Mouse (Mus musculus) mature B cell (primary cell): ENCODE measurements around the gene Tra2a.

ENCODE experiments used
- in situ Hi-C: fragments of 300-500 bp; cut with MboI; formaldehyde crosslinking; loops from 2 replicates; pipeline ENCODE4 v1.14.3; 2019

Tra2a gene

GRCm38 (mm10) chr6:49241562-49241961 is 22.3 kb downstream of the Tra2a start:
- in situ Hi-C loops, result no loop called here

GRCm38 (mm10) chr6:49236331-49236730 is 27.5 kb downstream of the Tra2a start:
- in situ Hi-C loops, result no loop called here

- in situ Hi-C loops, result no loop called here
Observed at GRCm38 (mm10) chr6:49233356-49233755, 30.5 kb downstream of the Tra2a start.

- in situ Hi-C loops, result no loop called here
Observed at GRCm38 (mm10) chr6:49228126-49228679, 35.6 kb downstream of the Tra2a start.

GRCm38 (mm10) chr6:49227184-49227735 is 36.6 kb downstream of the Tra2a start:
- in situ Hi-C loops, result no loop called here

GRCm38 (mm10) chr6:49225728-49226123 is 38.1 kb downstream of the Tra2a start:
- in situ Hi-C loops, result no loop called here

- in situ Hi-C loops, result no loop called here
Observed at GRCm38 (mm10) chr6:49224923-49225727, 38.7 kb downstream of the Tra2a start.

GRCm38 (mm10) chr6:49221906-49222305 is 41.9 kb downstream of the Tra2a start:
- in situ Hi-C loops, result no loop called here

- in situ Hi-C loops, result no loop called here
Observed at GRCm38 (mm10) chr6:49219920-49220604, 43.8 kb downstream of the Tra2a start.

GRCm38 (mm10) chr6:49219001-49219560 is 44.8 kb downstream of the Tra2a start:
- in situ Hi-C loops, result no loop called here

GRCm38 (mm10) chr6:49218275-49218802 is 45.5 kb downstream of the Tra2a start:
- in situ Hi-C loops, result no loop called here

- in situ Hi-C loops, result no loop called here
Observed at GRCm38 (mm10) chr6:49217581-49218274, 46.1 kb downstream of the Tra2a start.

GRCm38 (mm10) chr6:49216811-49217542 is 46.9 kb downstream of the Tra2a start:
- in situ Hi-C loops, result no loop called here

GRCm38 (mm10) chr6:49215748-49216585 is 47.9 kb downstream of the Tra2a start:
- in situ Hi-C loops, result no loop called here

- in situ Hi-C loops, result no loop called here
Observed at GRCm38 (mm10) chr6:49214928-49215747, 48.7 kb downstream of the Tra2a start, which contains the start of gene Igf2bp3. Gene Igf2bp3 (minus strand): TSS chr6:49214957.

GRCm38 (mm10) chr6:49214086-49214927 is 49.5 kb downstream of the Tra2a start:
- in situ Hi-C loops, result no loop called here

GRCm38 (mm10) chr6:49213581-49214085 is 50.2 kb downstream of the Tra2a start:
- in situ Hi-C loops, result no loop called here
